Mouse (Mus musculus) heart, adult 8-10 months (tissue): Measurements from ENCODE around the gene Jmy. TPM values are rescaled to one million over a fixed set of nuclear protein-coding genes. Genes with fewer than 3 reads are reported as not detected.

ENCODE experiments used
- DNase-seq: peaks from one replicate; pipeline ENCODE4 v3.0.0; 2022; ENCODE audit warnings: low spot score
- total RNA-seq, 4 experiments: library from RNA; stranded (reverse); gene quantifications; 2 replicates each; pipeline ENCODE4 v1.2.4; 2022

Jmy gene
- total RNA-seq, 4 experiments from 2014 or later: 39.1 to 46.5 (median 45.1) TPM

GRCm38 (mm10) chr13:93459566-93459965 lies 40.0 kb downstream of the Jmy start:
- DNase-seq: peak; percentile 37

- peak; percentile 28 for DNase-seq
Measured at GRCm38 (mm10) chr13:93458616-93459015, 41.0 kb downstream of the Jmy start.

GRCm38 (mm10) chr13:93453275-93453674 lies 46.3 kb downstream of the Jmy start:
- no peak for DNase-seq

- no peak for DNase-seq
Measured at GRCm38 (mm10) chr13:93440167-93440566, 59.4 kb downstream of the Jmy start.

- DNase-seq: no peak
Measured at GRCm38 (mm10) chr13:93429205-93429604, 70.4 kb downstream of the Jmy start.

GRCm38 (mm10) chr13:93427920-93428876 lies 71.4 kb downstream of the Jmy start:
- no peak for DNase-seq

GRCm38 (mm10) chr13:93423224-93423623 lies 76.4 kb downstream of the Jmy start:
- no peak for DNase-seq

- DNase-seq: no peak
Measured at GRCm38 (mm10) chr13:93419779-93420178, 79.8 kb downstream of the Jmy start.

GRCm38 (mm10) chr13:93418292-93418691 lies 81.3 kb downstream of the Jmy start:
- DNase-seq: no peak

- DNase-seq: no peak
Measured at GRCm38 (mm10) chr13:93415055-93415454, 84.6 kb downstream of the Jmy start.

- no peak for DNase-seq
Measured at GRCm38 (mm10) chr13:93410343-93410742, 89.3 kb downstream of the Jmy start.

- DNase-seq: no peak
Measured at GRCm38 (mm10) chr13:93406855-93407254, 92.8 kb downstream of the Jmy start.

GRCm38 (mm10) chr13:93401947-93402346 lies 97.7 kb downstream of the Jmy start:
- DNase-seq: no peak

GRCm38 (mm10) chr13:93399710-93400216 lies 99.8 kb downstream of the Jmy start:
- DNase-seq: peak; percentile 50

GRCm38 (mm10) chr13:93389242-93389625 lies 110.4 kb downstream of the Jmy start:
- no peak for DNase-seq

GRCm38 (mm10) chr13:93388594-93389241 lies 110.9 kb downstream of the Jmy start:
- DNase-seq: no peak

GRCm38 (mm10) chr13:93387440-93387839 lies 112.2 kb downstream of the Jmy start:
- no peak for DNase-seq

GRCm38 (mm10) chr13:93385147-93385546 lies 114.5 kb downstream of the Jmy start:
- no peak for DNase-seq

- no peak for DNase-seq
Measured at GRCm38 (mm10) chr13:93384481-93384880, 115.1 kb downstream of the Jmy start.

- DNase-seq: no peak
Measured at GRCm38 (mm10) chr13:93383620-93384019, 116.0 kb downstream of the Jmy start.

- no peak for DNase-seq
Measured at GRCm38 (mm10) chr13:93383092-93383491, 116.5 kb downstream of the Jmy start.

- no peak for DNase-seq
Measured at GRCm38 (mm10) chr13:93381301-93381700, 118.3 kb downstream of the Jmy start.
